Mouse (Mus musculus) G1E (cell line): ENCODE results near the gene Tuba1c. TPM values are rescaled to one million over a fixed set of nuclear protein-coding genes. Genes with fewer than 3 reads are reported as not detected.

Experiments
- ATAC-seq: 2 replicates; pipeline ENCODE4 v1.8.0; 2016; ENCODE audit warnings: mild to moderate bottlenecking; ENCODE audit not compliant: insufficient number of reproducible peaks, poor library complexity, low FRiP score, severe bottlenecking; ENCODE audit errors: extremely low read depth
- DNase-seq: peaks from one replicate; pipeline ENCODE4 v3.0.0; 2012; ENCODE audit warnings: low spot score
- H3K27me3 ChIP-seq: 2 replicates; pipeline ENCODE4 v1.6.1; 2012; ENCODE audit warnings: mild to moderate bottlenecking, low read length, inconsistent platforms; ENCODE audit not compliant: insufficient read depth
- H3K36me3 ChIP-seq: replicated peaks from 2 replicates; pipeline ENCODE3; 2012; ENCODE audit warnings: mild to moderate bottlenecking, inconsistent platforms
- H3K4me1 ChIP-seq: 2 replicates; pipeline ENCODE4 v1.6.1; 2012; ENCODE audit warnings: low read depth, low read length, inconsistent platforms, mixed read lengths; ENCODE audit not compliant: insufficient read depth
- H3K4me3 ChIP-seq: 2 replicates; pipeline ENCODE4 v1.5.1; 2012; ENCODE audit warnings: low read depth, mild to moderate bottlenecking, inconsistent platforms, low read length, moderate library complexity, mixed read lengths
- H3K9me3 ChIP-seq: replicated peaks from 2 replicates; pipeline ENCODE4 v1.6.1; 2012; ENCODE audit warnings: inconsistent platforms
- CTCF ChIP-seq: IDR thresholded peaks from 2 replicates; pipeline ENCODE4 v1.5.1; 2012; ENCODE audit warnings: low read depth, low read length, inconsistent platforms, mixed read lengths
- GATA1 ChIP-seq: IDR thresholded peaks from 2 replicates; pipeline ENCODE4 v1.6.1; 2012; ENCODE audit warnings: borderline replicate concordance, low read length, inconsistent platforms, mixed read lengths
- GATA2 ChIP-seq: IDR thresholded peaks from 2 replicates; pipeline ENCODE4 v1.6.1; 2012; ENCODE audit warnings: low read depth, low read length, inconsistent platforms, borderline replicate concordance
- POLR2AphosphoS5 ChIP-seq: IDR thresholded peaks from 2 replicates; pipeline ENCODE4 v1.6.1; 2012; ENCODE audit warnings: low read depth, low read length, inconsistent platforms; ENCODE audit not compliant: insufficient replicate concordance
- TAL1 ChIP-seq: conservative IDR thresholded peaks from 2 replicates; pipeline ENCODE4 v1.6.1; 2012; ENCODE audit warnings: low read depth, low read length, inconsistent platforms, mixed read lengths
- polyA plus RNA-seq: library from polyadenylated mRNA; stranded (reverse); fragments of >175 nt; gene quantifications from 2 replicates; pipeline ENCODE4 v1.2.3, GENCODE M21; 2012
- total RNA-seq, 2 experiments: library from RNA; stranded (forward) in 1 of 2; stranded (reverse) in 1 of 2; fragments of 200-1000 nt in 1 of 2; fragments of >200 nt in 1 of 2; fragmentation: Nextera tagmentation in 1 of 2; gene quantifications; 2 replicates each; pipeline ENCODE4 v1.2.3; 2014 to 2017

Gene Tuba1c
- total and polyA plus RNA-seq, 3 experiments = 72.7 to 856 (median 252) TPM

DNA sequence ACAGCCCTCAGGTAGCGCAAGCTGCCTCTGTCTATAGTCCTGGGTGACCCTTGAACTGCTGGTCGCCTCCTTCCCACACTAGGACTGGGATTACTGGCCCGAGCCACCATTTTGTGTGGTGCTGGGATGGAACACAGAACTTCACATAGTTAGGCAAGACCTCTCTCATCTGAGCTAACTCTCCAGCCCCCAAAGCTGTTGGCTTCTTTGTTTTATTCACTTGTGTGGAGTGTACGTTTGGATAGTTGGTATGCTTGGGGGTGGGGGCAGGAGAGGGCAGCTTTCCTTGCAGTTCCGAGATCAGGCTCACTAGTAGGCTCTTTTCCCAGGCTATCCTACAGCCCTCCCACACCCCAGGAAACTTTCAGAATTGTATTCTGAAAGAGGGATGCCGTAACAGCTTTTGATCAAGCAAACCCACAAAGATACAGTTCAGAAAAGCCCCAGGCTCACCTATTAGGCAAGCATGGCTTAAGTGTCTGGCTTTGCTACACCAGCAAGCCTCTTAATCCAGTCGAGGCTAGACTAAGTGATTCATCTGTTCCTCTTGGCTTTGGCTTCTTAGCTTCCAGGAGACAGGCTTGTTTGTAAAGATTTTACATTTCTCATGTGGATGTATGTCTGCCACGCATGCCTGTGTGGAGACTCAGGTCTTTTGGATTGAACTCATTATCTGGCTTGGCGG, 2.5 kb downstream of the Tuba1c start:
- ATAC-seq = no peak
- Histone ChIP-seq H3K36me3 (peaks cover 44% of the 10 kb centered on the region), H3K4me3 (peak overlapping the region; percentile 87), H3K9me3 (no peaks in the 10 kb centered on the region), H3K4me1 (peaks cover 34% of the 10 kb centered on the region), H3K27me3 (no peaks in the 10 kb centered on the region)
- DNase-seq = no peak
- TF ChIP-seq GATA2 (no peak), TAL1 (no peak), POLR2AphosphoS5 (no peak; the same call in 1 of the 2 replicates), GATA1 (no peak), CTCF (no peak)

DNA sequence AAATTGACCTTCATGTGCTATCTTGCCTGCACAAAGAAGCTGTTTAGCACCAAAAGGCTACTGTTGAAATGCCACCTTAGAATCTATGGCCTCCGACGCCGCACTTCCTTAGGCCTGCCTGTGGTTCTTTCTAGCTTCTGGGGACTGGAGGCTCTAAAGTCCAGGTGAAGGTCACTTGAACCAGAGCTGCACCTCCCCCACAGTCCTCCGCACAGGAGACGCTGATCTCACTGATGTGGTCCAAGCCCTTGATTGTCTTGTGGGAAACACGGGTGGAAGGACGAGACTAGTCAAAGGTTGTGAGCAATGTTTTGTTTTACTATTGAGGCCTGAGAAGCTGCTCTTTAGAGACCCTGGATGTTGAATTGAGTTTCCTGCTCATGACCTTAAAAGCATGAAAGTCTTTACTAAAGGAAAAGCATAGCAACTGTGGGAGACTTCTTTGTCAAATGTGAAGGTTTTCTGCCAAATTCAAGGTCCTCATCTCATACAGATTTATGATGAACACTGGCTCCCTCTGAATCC, 3.1 kb downstream of the Tuba1c start:
- peaks cover 34% of the 10 kb centered on the region for H3K4me1 ChIP-seq
- no peak for ATAC-seq
- no peaks in the 10 kb centered on the region for H3K9me3 ChIP-seq
- no peak for DNase-seq
- H3K27me3 ChIP-seq = no peaks in the 10 kb centered on the region
- H3K4me3 ChIP-seq = peak overlapping the region; percentile 87
- TF ChIP-seq TAL1 = no peak
- TF ChIP-seq CTCF = no peak
- no peak for TF ChIP-seq POLR2AphosphoS5
- TF ChIP-seq GATA2 = no peak
- no peak for TF ChIP-seq GATA1
- peaks cover 43% of the 10 kb centered on the region for H3K36me3 ChIP-seq

DNA sequence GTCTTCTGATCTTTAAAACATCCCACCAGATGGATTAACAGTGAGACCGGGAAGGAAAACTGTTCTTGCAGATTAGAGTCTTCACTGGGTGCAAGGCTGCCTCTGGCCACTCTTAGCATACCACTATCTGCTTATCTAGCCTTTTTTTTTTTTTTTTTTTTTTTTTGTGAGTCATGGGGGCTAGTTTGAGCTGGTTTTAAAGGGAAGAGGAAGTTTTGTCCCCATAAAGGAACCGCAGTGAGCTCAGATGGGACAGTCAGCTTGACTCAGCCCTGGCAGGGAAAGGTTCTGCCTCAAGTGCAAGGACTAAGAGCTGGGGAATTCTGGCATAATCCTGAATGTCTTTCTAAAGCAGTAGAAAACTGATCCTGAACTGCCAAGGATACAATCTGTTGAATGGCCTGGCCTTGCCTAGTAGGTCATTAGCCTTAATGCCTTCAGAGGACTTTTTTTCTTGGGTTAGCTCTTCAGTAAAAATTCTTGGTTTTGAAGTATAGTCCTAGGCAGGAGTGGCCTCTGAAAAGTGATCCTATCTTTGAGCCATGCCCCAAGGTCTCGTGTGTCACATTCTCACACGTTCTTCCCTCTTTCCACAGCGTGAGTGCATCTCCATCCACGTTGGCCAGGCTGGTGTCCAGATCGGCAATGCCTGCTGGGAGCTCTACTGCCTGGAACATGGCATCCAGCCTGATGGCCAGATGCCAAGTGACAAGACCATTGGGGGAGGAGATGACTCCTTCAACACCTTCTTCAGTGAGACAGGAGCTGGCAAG, 4.0 kb downstream of the Tuba1c start:
- ATAC-seq (peak; percentile 25), DNase-seq (peak; percentile 65)
- Histone ChIP-seq H3K4me3 (peak overlapping the region; percentile 87; the same call in 1 of the 2 replicates), H3K9me3 (no peaks in the 10 kb centered on the region), H3K4me1 (peaks cover 40% of the 10 kb centered on the region), H3K36me3 (peaks cover 52% of the 10 kb centered on the region), H3K27me3 (no peaks in the 10 kb centered on the region)
- TF ChIP-seq GATA1 (no peak), TAL1 (no peak), POLR2AphosphoS5 (no peak), GATA2 (no peak), CTCF (no peak)

DNA sequence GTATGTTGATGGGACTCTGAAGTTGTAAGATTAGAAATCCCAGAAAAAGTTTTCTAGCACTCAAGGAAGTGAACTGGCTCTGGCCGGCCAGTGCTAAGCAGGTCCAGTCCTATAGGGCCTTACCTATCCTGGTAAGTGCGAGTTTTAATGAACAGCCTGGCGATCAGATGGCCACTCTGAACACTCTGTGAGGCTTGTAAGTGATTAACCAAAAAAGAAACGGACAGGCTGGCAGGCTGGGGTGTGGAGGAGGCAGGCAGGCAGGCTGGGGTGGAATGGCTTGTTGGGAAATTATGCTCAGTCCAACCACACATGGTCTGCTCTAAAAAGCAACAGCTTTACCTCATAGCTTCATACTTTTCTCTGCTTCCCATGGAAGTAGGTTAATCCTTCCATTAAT, 5.7 kb downstream of the Tuba1c start:
- peaks cover 41% of the 10 kb centered on the region for H3K4me1 ChIP-seq

DNA sequence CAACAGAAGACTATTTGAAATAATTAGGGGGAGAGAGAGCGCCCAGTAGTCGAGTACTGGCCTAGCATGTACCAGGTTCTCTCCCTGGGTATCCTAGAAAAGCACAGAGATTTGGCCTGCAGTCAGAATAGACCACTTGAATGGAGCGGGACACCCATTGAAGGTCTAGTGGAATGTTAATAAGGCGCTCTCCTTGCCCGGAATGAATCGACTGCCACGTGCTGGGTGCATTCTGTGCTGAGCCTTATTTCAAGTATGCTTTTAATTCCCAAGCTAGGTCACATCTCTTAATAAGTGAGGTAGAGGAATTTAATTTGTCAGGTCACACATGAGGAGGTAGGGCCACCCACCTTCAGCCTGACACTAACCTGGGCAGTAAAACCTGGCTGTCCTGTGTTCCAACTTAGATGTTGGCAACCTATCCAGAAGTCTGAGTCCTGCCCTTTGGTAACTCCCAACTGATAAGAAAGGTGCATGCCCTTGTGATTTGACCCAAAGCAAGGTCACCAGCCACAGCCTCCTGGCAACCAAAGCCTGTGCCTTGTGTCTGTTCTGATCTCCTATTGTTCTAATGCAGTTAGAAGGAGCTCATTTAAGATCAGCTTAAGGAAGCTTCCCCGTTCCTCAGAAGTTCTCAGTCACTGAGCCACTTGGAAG, 6.7 kb downstream of the Tuba1c start:
- Histone ChIP-seq H3K9me3 (no peaks in the 10 kb centered on the region), H3K36me3 (peaks cover 65% of the 10 kb centered on the region), H3K27me3 (no peaks in the 10 kb centered on the region; the same call in 1 of the 2 replicates), H3K4me1 (peaks cover 41% of the 10 kb centered on the region), H3K4me3 (no peak overlapping the region)
- no peak for DNase-seq
- TF ChIP-seq CTCF = no peak
- no peak for TF ChIP-seq TAL1
- TF ChIP-seq POLR2AphosphoS5 = no peak
- no peak for TF ChIP-seq GATA1
- TF ChIP-seq GATA2 = no peak
- no peak for ATAC-seq

More for the DNA sequence above, 5.7 kb downstream of the Tuba1c start:
- H3K9me3 ChIP-seq = no peaks in the 10 kb centered on the region
- DNase-seq = no peak
- ATAC-seq = no peak
- no peaks in the 10 kb centered on the region for H3K27me3 ChIP-seq
- no peak for TF ChIP-seq CTCF
- no peak for TF ChIP-seq GATA2
- no peak for TF ChIP-seq TAL1
- TF ChIP-seq GATA1 = no peak
- no peak overlapping the region for H3K4me3 ChIP-seq
- H3K36me3 ChIP-seq = peaks cover 65% of the 10 kb centered on the region

DNA sequence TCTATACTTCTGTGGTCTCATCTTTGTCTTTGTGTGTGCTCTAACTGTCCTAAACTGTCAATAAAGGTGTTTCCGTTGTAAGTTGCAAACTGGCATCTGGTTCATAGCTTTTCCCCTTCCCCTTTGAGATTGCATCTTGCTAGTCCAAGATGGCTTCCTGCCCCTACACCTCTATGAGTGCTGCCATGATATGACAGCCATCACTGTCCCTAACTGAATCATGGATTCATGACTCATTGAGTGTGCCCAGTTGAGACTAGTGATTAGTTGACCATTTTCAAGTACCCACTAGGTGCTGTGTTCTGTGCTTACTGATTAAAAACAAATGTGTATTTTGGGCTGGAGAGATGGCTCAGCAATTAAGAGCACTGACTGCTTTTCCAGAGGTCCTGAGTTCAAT, 8.3 kb downstream of the Tuba1c start:
- Histone ChIP-seq H3K36me3 (peaks cover 54% of the 10 kb centered on the region), H3K4me1 (peaks cover 31% of the 10 kb centered on the region), H3K27me3 (peaks cover 7% of the 10 kb centered on the region; the same call in 1 of the 2 replicates), H3K4me3 (no peak overlapping the region), H3K9me3 (no peaks in the 10 kb centered on the region)
- no peak for DNase-seq
- no peak for ATAC-seq
- TF ChIP-seq GATA2 (no peak), GATA1 (no peak), CTCF (no peak), TAL1 (no peak), POLR2AphosphoS5 (no peak)
